Mouse (Mus musculus) erythroid progenitor cell, adult 5-6 weeks (primary cell): ENCODE data around the gene Prmt2. TPM values are rescaled to one million over a fixed set of nuclear protein-coding genes. Genes with fewer than 3 reads are reported as not detected.

ENCODE experiments used
- ATAC-seq: replicated peaks from 2 replicates; pipeline ENCODE4 v1.8.0; 2016; ENCODE audit warnings: moderate number of reproducible peaks, mild to moderate bottlenecking, moderate TSS enrichment, inconsistent platforms; ENCODE audit not compliant: poor library complexity, low FRiP score, severe bottlenecking
- total RNA-seq, 2 experiments: library from RNA; stranded (forward) in 1 of 2; stranded (reverse) in 1 of 2; fragments of 150-400 nt in 1 of 2; fragments of 186-747, 209-891 nt in 1 of 2; gene quantifications; 2 replicates each; pipeline versions ENCODE4 v1.2.3 to v1.2.4; 2015 to 2017; ENCODE audit warnings: low replicate concordance in 2 of 2

Gene Prmt2
- total RNA-seq, 2 experiments from 2014 or later, result not detected

- no peak for ATAC-seq
These were observed 8.0 kb downstream of the Prmt2 start for GRCm38 (mm10) chr10:76229627-76230026.

GRCm38 (mm10) chr10:76225944-76226343 lies 11.7 kb downstream of the Prmt2 start:
- no peak for ATAC-seq

GRCm38 (mm10) chr10:76218240-76218639 lies 19.4 kb downstream of the Prmt2 start:
- no peak for ATAC-seq

- no peak for ATAC-seq
These were observed 20.6 kb downstream of the Prmt2 start for GRCm38 (mm10) chr10:76217056-76217455.

GRCm38 (mm10) chr10:76214161-76214560 lies 23.5 kb downstream of the Prmt2 start:
- no peak for ATAC-seq

- no peak for ATAC-seq
These were observed 25.5 kb downstream of the Prmt2 start for GRCm38 (mm10) chr10:76212121-76212520.

GRCm38 (mm10) chr10:76210806-76211205 lies 26.9 kb downstream of the Prmt2 start:
- no peak for ATAC-seq

- no peak for ATAC-seq
These were observed 28.4 kb downstream of the Prmt2 start for GRCm38 (mm10) chr10:76209241-76209640.

GRCm38 (mm10) chr10:76207262-76207796 lies 30.3 kb downstream of the Prmt2 start:
- no peak for ATAC-seq

- no peak for ATAC-seq
These were observed 33.8 kb downstream of the Prmt2 start for GRCm38 (mm10) chr10:76203798-76204283.

- no peak for ATAC-seq
These were observed 35.7 kb downstream of the Prmt2 start for GRCm38 (mm10) chr10:76201978-76202377.

GRCm38 (mm10) chr10:76201416-76201815 lies 36.2 kb downstream of the Prmt2 start:
- ATAC-seq, result no peak

GRCm38 (mm10) chr10:76188010-76188409 lies 49.7 kb downstream of the Prmt2 start:
- ATAC-seq, result no peak

GRCm38 (mm10) chr10:76185216-76185615 lies 52.4 kb downstream of the Prmt2 start:
- ATAC-seq, result no peak

- ATAC-seq, result no peak
These were observed 62.8 kb downstream of the Prmt2 start for GRCm38 (mm10) chr10:76174899-76175298.

- no peak for ATAC-seq
These were observed 79.7 kb downstream of the Prmt2 start for GRCm38 (mm10) chr10:76158009-76158408.

- no peak for ATAC-seq
These were observed 80.1 kb downstream of the Prmt2 start for GRCm38 (mm10) chr10:76157528-76157927.

Other genes starting within 250 kb of the Prmt2 start
- 10.1 and 12.3 TPM in 2 replicates for gene Zfp280b, start 205.2 kb downstream of the Prmt2 start, total RNA-seq (2015; ENCODE audit: low replicate concordance)
- gene Zfp280b, start 205.2 kb downstream of the Prmt2 start, total RNA-seq (2017; ENCODE audit: low replicate concordance), result 3.0 and 3.7 TPM in 2 replicates
- not detected in 2 replicates for gene Slc5a4b, start 126.9 kb downstream of the Prmt2 start, total RNA-seq (2015; ENCODE audit: low replicate concordance)
- not detected in 2 replicates for gene Slc5a4b, start 126.9 kb downstream of the Prmt2 start, total RNA-seq (2017; ENCODE audit: low replicate concordance)
- not detected in 2 replicates for gene Slc5a4a, start 90.4 kb downstream of the Prmt2 start, total RNA-seq (2015; ENCODE audit: low replicate concordance)
- gene Slc5a4a, start 90.4 kb downstream of the Prmt2 start, total RNA-seq (2017; ENCODE audit: low replicate concordance), result not detected in 2 replicates
- not detected in 2 replicates for gene S100b, start 16.0 kb upstream of the Prmt2 start, total RNA-seq (2015; ENCODE audit: low replicate concordance)
- not detected in 2 replicates for gene S100b, start 16.0 kb upstream of the Prmt2 start, total RNA-seq (2017; ENCODE audit: low replicate concordance)
- 0.36 and 0.42 TPM in 2 replicates for gene Dip2a, start 107.4 kb upstream of the Prmt2 start, total RNA-seq (2015; ENCODE audit: low replicate concordance)
- 0.76 and 2.1 TPM in 2 replicates for gene Dip2a, start 107.4 kb upstream of the Prmt2 start, total RNA-seq (2017; ENCODE audit: low replicate concordance)
- not detected in 2 replicates for gene AC141477.1, start 202.6 kb upstream of the Prmt2 start, total RNA-seq (2015; ENCODE audit: low replicate concordance)
- 11.7 TPM in 1 of 2 replicates, not detected in the other for gene AC141477.1, start 202.6 kb upstream of the Prmt2 start, total RNA-seq (2017; ENCODE audit: low replicate concordance)
- gene Pcnt, start 204.9 kb upstream of the Prmt2 start, total RNA-seq (2015; ENCODE audit: low replicate concordance), result 61.6 and 82.9 TPM in 2 replicates
- gene Pcnt, start 204.9 kb upstream of the Prmt2 start, total RNA-seq (2017; ENCODE audit: low replicate concordance), result 99.8 and 127 TPM in 2 replicates
- gene 2610028H24Rik, start 211.2 kb upstream of the Prmt2 start, total RNA-seq (2015; ENCODE audit: low replicate concordance), result not detected in 2 replicates
- gene 2610028H24Rik, start 211.2 kb upstream of the Prmt2 start, total RNA-seq (2017; ENCODE audit: low replicate concordance), result not detected in 2 replicates
- 44.0 and 63.8 TPM in 2 replicates for gene Mcm3ap, start 231.1 kb upstream of the Prmt2 start, total RNA-seq (2015; ENCODE audit: low replicate concordance)
- gene Mcm3ap, start 231.1 kb upstream of the Prmt2 start, total RNA-seq (2017; ENCODE audit: low replicate concordance), result 39.6 and 39.9 TPM in 2 replicates
- gene Ybey, start 231.2 kb upstream of the Prmt2 start, total RNA-seq (2015; ENCODE audit: low replicate concordance), result 0.72 TPM in 1 of 2 replicates, not detected in the other
- 0.98 and 1.0 TPM in 2 replicates for gene Ybey, start 231.2 kb upstream of the Prmt2 start, total RNA-seq (2017; ENCODE audit: low replicate concordance)